Mouse (Mus musculus): ENCODE data around the gene Parp1. TPM values are rescaled to one million over a fixed set of nuclear protein-coding genes. Genes with fewer than 3 reads are reported as not detected.

The Parp1 gene
- polyA plus RNA-seq, 1 experiment from 2014 or later, result 281 TPM

GRCm38 (mm10) chr1:180536719-180537118 is 32.0 kb upstream of the Parp1 start:
- Histone ChIP-seq H3K9me3 (ENCODE audit: control insufficient read depth, low read length) (peaks cover 3% of the 10 kb centered on the region; the same call in 1 of the 2 replicates), H3K36me3 (ENCODE audit: control insufficient read depth, insufficient read depth, low read length) (no peaks in the 10 kb centered on the region), H3K9ac (ENCODE audit: low read length) (no peak overlapping the region), H3K4me1 (replicated peaks; ENCODE audit: control insufficient read depth, insufficient read depth, low read length) (no peaks in the 10 kb centered on the region), H3K27ac (ENCODE audit: low read depth, low read length) (no peak overlapping the region), H3K4me3 (ENCODE audit: low read depth, low read length) (no peak overlapping the region), H3K27me3 (ENCODE audit: control insufficient read depth, insufficient read depth, low read length) (no peaks in the 10 kb centered on the region), H3K4me2 (ENCODE audit: low read depth, low read length, severe bottlenecking) (no peak overlapping the region)
- DNase-seq (ENCODE audit: low spot score), result no peak
- no peak for ATAC-seq (replicated peaks; ENCODE audit: low FRiP score)
- WGBS, result 84% methylated on average over 5 of the region's 5 CpGs

GRCm38 (mm10) chr1:180541251-180541650 is 27.5 kb upstream of the Parp1 start:
- no peaks in the 10 kb centered on the region for H3K9me3 ChIP-seq (ENCODE audit: control insufficient read depth, low read length)
- H3K4me3 ChIP-seq (ENCODE audit: low read depth, low read length), result no peak overlapping the region
- ATAC-seq (replicated peaks; ENCODE audit: low FRiP score) (no peak), DNase-seq (ENCODE audit: low spot score) (no peak)
- H3K4me1 ChIP-seq (replicated peaks; ENCODE audit: control insufficient read depth, insufficient read depth, low read length), result no peaks in the 10 kb centered on the region
- no peak overlapping the region for H3K27ac ChIP-seq (ENCODE audit: low read depth, low read length)
- no peaks in the 10 kb centered on the region for H3K27me3 ChIP-seq (ENCODE audit: control insufficient read depth, insufficient read depth, low read length)
- WGBS, result 41% methylated on average over 2 of the region's 2 CpGs
- no peaks in the 10 kb centered on the region for H3K36me3 ChIP-seq (ENCODE audit: control insufficient read depth, insufficient read depth, low read length)
- no peak overlapping the region for H3K4me2 ChIP-seq (ENCODE audit: low read depth, low read length, severe bottlenecking)
- no peak overlapping the region for H3K9ac ChIP-seq (ENCODE audit: low read length)

GRCm38 (mm10) chr1:180541883-180542711 is 26.6 kb upstream of the Parp1 start:
- DNase-seq (ENCODE audit: low spot score), result no peak
- no peak overlapping the region for H3K9ac ChIP-seq (ENCODE audit: low read length)

GRCm38 (mm10) chr1:180542712-180543371 is 25.9 kb upstream of the Parp1 start:
- Histone ChIP-seq H3K27me3 (ENCODE audit: control insufficient read depth, insufficient read depth, low read length) (0 out of 2 replicates have a peak, but pooled peaks cover 4% of the 10 kb centered on the region), H3K4me1 (replicated peaks; ENCODE audit: control insufficient read depth, insufficient read depth, low read length) (peaks cover 7% of the 10 kb centered on the region; the same call in 1 of the 2 replicates), H3K36me3 (ENCODE audit: control insufficient read depth, insufficient read depth, low read length) (no peaks in the 10 kb centered on the region), H3K9me3 (ENCODE audit: control insufficient read depth, low read length) (no peaks in the 10 kb centered on the region), H3K27ac (ENCODE audit: low read depth, low read length) (no peak overlapping the region), H3K4me2 (ENCODE audit: low read depth, low read length, severe bottlenecking) (no peak overlapping the region), H3K4me3 (ENCODE audit: low read depth, low read length) (no peak overlapping the region), H3K9ac (ENCODE audit: low read length) (no peak overlapping the region)
- no peak for ATAC-seq (replicated peaks; ENCODE audit: low FRiP score)
- DNase-seq (ENCODE audit: low spot score), result no peak
- WGBS, result 90% methylated on average over 3 of the region's 3 CpGs

More at GRCm38 (mm10) chr1:180541883-180542711, 26.6 kb upstream of the Parp1 start:
- no peak for ATAC-seq (replicated peaks; ENCODE audit: low FRiP score)
- Histone ChIP-seq H3K27me3 (ENCODE audit: control insufficient read depth, insufficient read depth, low read length) (0 out of 2 replicates have a peak, but pooled peaks cover 3% of the 10 kb centered on the region), H3K4me3 (ENCODE audit: low read depth, low read length) (no peak overlapping the region), H3K9me3 (ENCODE audit: control insufficient read depth, low read length) (no peaks in the 10 kb centered on the region), H3K36me3 (ENCODE audit: control insufficient read depth, insufficient read depth, low read length) (no peaks in the 10 kb centered on the region), H3K4me2 (ENCODE audit: low read depth, low read length, severe bottlenecking) (no peak overlapping the region), H3K27ac (ENCODE audit: low read depth, low read length) (no peak overlapping the region), H3K4me1 (replicated peaks; ENCODE audit: control insufficient read depth, insufficient read depth, low read length) (no peaks in the 10 kb centered on the region)
- WGBS, result 79% methylated on average over 15 of the region's 15 CpGs

- Histone ChIP-seq H3K9ac (ENCODE audit: low read length) (no peak overlapping the region), H3K4me2 (ENCODE audit: low read depth, low read length, severe bottlenecking) (no peak overlapping the region), H3K4me3 (ENCODE audit: low read depth, low read length) (no peak overlapping the region), H3K27ac (ENCODE audit: low read depth, low read length) (no peak overlapping the region), H3K4me1 (replicated peaks; ENCODE audit: control insufficient read depth, insufficient read depth, low read length) (peaks cover 18% of the 10 kb centered on the region), H3K9me3 (ENCODE audit: control insufficient read depth, low read length) (no peaks in the 10 kb centered on the region), H3K27me3 (ENCODE audit: control insufficient read depth, insufficient read depth, low read length) (peaks cover 9% of the 10 kb centered on the region), H3K36me3 (ENCODE audit: control insufficient read depth, insufficient read depth, low read length) (no peaks in the 10 kb centered on the region)
- no peak for ATAC-seq (replicated peaks; ENCODE audit: low FRiP score)
- WGBS, result 82% methylated on average over 4 of the region's 4 CpGs
- no peak for DNase-seq (ENCODE audit: low spot score)
These were observed 22.7 kb upstream of the Parp1 start for GRCm38 (mm10) chr1:180545918-180546545.

GRCm38 (mm10) chr1:180546798-180547750 is 21.6 kb upstream of the Parp1 start:
- H3K27ac ChIP-seq (ENCODE audit: low read depth, low read length), result no peak overlapping the region
- peaks cover 18% of the 10 kb centered on the region for H3K4me1 ChIP-seq (replicated peaks; ENCODE audit: control insufficient read depth, insufficient read depth, low read length)
- peak overlapping the region; percentile 32 for H3K9ac ChIP-seq (ENCODE audit: low read length)
- ATAC-seq (replicated peaks; ENCODE audit: low FRiP score), result no peak
- H3K4me3 ChIP-seq (ENCODE audit: low read depth, low read length), result no peak overlapping the region
- no peaks in the 10 kb centered on the region for H3K36me3 ChIP-seq (ENCODE audit: control insufficient read depth, insufficient read depth, low read length)
- H3K27me3 ChIP-seq (ENCODE audit: control insufficient read depth, insufficient read depth, low read length), result peaks cover 9% of the 10 kb centered on the region
- WGBS, result 43% methylated on average over 13 of the region's 13 CpGs
- H3K9me3 ChIP-seq (ENCODE audit: control insufficient read depth, low read length), result no peaks in the 10 kb centered on the region
- peak overlapping the region; percentile 37; the same call in 1 of the 2 replicates for H3K4me2 ChIP-seq (ENCODE audit: low read depth, low read length, severe bottlenecking)
- no peak for DNase-seq (ENCODE audit: low spot score)

GRCm38 (mm10) chr1:180547751-180548669 is 20.7 kb upstream of the Parp1 start:
- WGBS, result 1% methylated on average over 16 of the region's 16 CpGs
- H3K4me2 ChIP-seq (ENCODE audit: low read depth, low read length, severe bottlenecking), result peak overlapping the region; percentile 37; the same call in 1 of the 2 replicates
- DNase-seq (ENCODE audit: low spot score), result no peak
- H3K27ac ChIP-seq (ENCODE audit: low read depth, low read length), result no peak overlapping the region
- no peaks in the 10 kb centered on the region for H3K36me3 ChIP-seq (ENCODE audit: control insufficient read depth, insufficient read depth, low read length)
- no peaks in the 10 kb centered on the region for H3K9me3 ChIP-seq (ENCODE audit: control insufficient read depth, low read length)
- peaks cover 18% of the 10 kb centered on the region for H3K4me1 ChIP-seq (replicated peaks; ENCODE audit: control insufficient read depth, insufficient read depth, low read length)
- H3K9ac ChIP-seq (ENCODE audit: low read length), result peak overlapping the region; percentile 32
- peak; percentile 62 for ATAC-seq (replicated peaks; ENCODE audit: low FRiP score)
- H3K4me3 ChIP-seq (ENCODE audit: low read depth, low read length), result no peak overlapping the region; the same call in 1 of the 2 replicates
- peaks cover 9% of the 10 kb centered on the region for H3K27me3 ChIP-seq (ENCODE audit: control insufficient read depth, insufficient read depth, low read length)
